Mouse (Mus musculus): Measurements from ENCODE around the gene Dtymk. TPM values are rescaled to one million over a fixed set of nuclear protein-coding genes. Genes with fewer than 3 reads are reported as not detected.
"Not testable (repeated sequence)": the region's sequence is repeated elsewhere in the genome, so short reads cannot be mapped to it uniquely, and the experiment has no call there.

Gene Dtymk
- 304 and 331 TPM in 2 replicates for total RNA-seq (2012; rRNA removed)

DNA sequence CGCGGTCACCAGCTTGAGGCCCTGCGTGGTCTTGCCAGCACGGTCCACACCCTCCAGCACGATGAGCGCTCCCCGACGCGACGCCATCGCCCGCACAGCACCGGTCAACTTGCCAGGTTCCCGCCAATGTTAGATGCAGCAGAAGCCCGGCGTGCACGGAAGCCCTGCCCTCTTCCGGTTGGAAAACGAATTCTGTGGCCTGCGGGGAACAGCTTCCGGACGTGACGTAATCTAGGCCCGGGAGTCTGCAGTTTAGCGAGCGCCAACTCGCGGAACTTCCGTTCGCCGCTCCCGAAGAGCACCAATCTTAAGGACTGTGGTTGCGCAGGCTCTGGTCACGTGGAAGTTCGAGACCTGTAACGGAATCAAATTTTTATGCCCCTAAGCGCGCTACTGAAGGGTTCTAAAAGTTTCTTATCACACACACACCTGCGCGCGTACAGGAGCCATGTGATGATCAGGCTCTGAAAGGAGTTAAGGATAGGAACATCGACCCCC is at the start of gene Dtymk:
Gene Dtymk (minus strand): TSS at position 194 of the 498 bp plus-strand sequence.
- in situ Hi-C loops (cut with MboI; ENCODE audit: low sequenced_read_pairs in 2 of 2, unreplicated experiment in 2 of 2), result no loop called here
- DNase-seq (ENCODE audit: low read depth, low spot score), result peak; percentile 87
- Histone ChIP-seq H3K36me3 (ENCODE audit: control insufficient read depth, insufficient read depth, low read length, poor library complexity, severe bottlenecking) (peaks cover 28% of the 10 kb centered on the region), H3K27ac (ENCODE audit: insufficient read depth, low read depth, low read length, poor library complexity, severe bottlenecking) (peak within 1 kb of the TSS; percentile 91), H3K9me3 (ENCODE audit: control insufficient read depth, insufficient read depth, low read depth, low read length) (no peaks in the 10 kb centered on the region), H3K9ac (ENCODE audit: insufficient read depth, low read depth, low read length, poor library complexity, severe bottlenecking) (peak within 1 kb of the TSS; percentile 98), H3K4me1 (ENCODE audit: control insufficient read depth in 2 of 2, insufficient read depth in 2 of 2, low read length in 2 of 2, poor library complexity in 1 of 2) (peaks cover 3 to 6% of the 10 kb centered on the region in 2 experiments; a peak in 2 of 4 replicates), H3K4me3 (ENCODE audit: insufficient read depth in 1 of 2, low read depth in 1 of 2, low read length in 2 of 2, poor library complexity in 1 of 2, severe bottlenecking in 1 of 2) (peak within 1 kb of the TSS; percentile 80 to 99)
- no peak for TF ChIP-seq ZNF384 (IDR thresholded peaks at IDR 0.05; ENCODE audit: low read depth, low read length)
- TF ChIP-seq HCFC1 (IDR thresholded peaks at IDR 0.05; ENCODE audit: borderline replicate concordance, insufficient read depth, low read length), result peak; percentile 61; the same call in 1 of the 2 replicates

DNA sequence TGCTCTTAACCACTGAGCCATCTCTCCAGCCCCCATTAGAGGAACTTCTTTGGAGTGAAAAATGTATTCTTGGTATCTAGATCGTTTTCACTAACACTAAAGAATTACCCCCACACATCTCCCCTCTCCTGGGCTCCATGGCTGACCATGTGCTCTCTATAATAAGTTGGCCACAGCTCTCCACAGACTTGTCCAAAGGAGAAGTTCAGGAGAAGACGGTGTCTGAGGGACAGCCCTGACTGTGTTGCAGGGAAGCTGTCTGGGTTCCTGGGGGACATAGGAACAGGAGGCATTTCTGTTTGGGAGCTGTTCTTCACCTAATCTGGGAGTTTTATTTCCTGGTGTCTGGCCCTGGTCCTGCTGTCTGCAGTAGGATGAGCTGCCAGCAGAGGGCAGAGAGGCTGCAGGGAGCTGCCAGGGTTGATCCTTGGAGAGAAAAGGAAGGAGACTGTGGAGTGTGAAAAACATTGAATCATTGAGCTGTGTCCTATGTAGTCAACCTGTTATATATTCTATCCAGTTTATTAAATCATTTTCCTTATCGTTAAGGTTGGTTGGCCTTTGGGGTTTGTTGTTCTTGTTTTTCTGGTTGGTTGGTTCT is 44.1 kb upstream of the Dtymk start:
- H3K27ac ChIP-seq (ENCODE audit: insufficient read depth, low read depth, low read length, poor library complexity, severe bottlenecking); in situ Hi-C loops (cut with MboI; ENCODE audit: low sequenced_read_pairs in 2 of 2, unreplicated experiment in 2 of 2); H3K9me3 ChIP-seq (ENCODE audit: control insufficient read depth, insufficient read depth, low read depth, low read length); DNase-seq (ENCODE audit: low read depth, low spot score); H3K9ac ChIP-seq (ENCODE audit: insufficient read depth, low read depth, low read length, poor library complexity, severe bottlenecking); H3K36me3 ChIP-seq (ENCODE audit: control insufficient read depth, insufficient read depth, low read length, poor library complexity, severe bottlenecking); H3K4me1 ChIP-seq (ENCODE audit: control insufficient read depth in 2 of 2, insufficient read depth in 2 of 2, low read length in 2 of 2, poor library complexity in 1 of 2); H3K4me3 ChIP-seq (ENCODE audit: insufficient read depth in 1 of 2, low read depth in 1 of 2, low read length in 2 of 2, poor library complexity in 1 of 2, severe bottlenecking in 1 of 2): not testable (repeated sequence)

DNA sequence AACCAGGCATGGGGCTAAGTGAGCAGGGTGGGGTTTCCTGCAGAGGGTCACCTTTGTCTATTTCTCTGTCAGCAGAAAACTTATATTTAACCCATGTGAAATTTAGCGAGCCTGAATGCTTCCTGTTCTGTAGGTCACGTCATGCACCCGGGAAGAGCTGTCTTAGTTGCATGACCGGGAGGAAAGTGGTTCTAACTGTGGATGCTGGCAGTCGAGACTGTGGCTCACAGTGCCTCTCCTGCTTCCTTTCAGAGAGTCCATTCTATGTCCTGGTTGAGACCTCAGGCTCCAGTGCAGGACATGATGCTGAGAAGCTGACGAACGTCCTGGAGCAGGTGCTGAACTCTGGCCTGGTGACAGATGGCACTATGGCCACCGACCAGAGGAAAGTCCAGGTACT is 36.8 kb upstream of the Dtymk start:
- H3K27ac ChIP-seq (ENCODE audit: insufficient read depth, low read depth, low read length, poor library complexity, severe bottlenecking); H3K9ac ChIP-seq (ENCODE audit: insufficient read depth, low read depth, low read length, poor library complexity, severe bottlenecking); H3K4me3 ChIP-seq (ENCODE audit: insufficient read depth in 1 of 2, low read depth in 1 of 2, low read length in 2 of 2, poor library complexity in 1 of 2, severe bottlenecking in 1 of 2); H3K4me1 ChIP-seq (ENCODE audit: control insufficient read depth in 2 of 2, insufficient read depth in 2 of 2, low read length in 2 of 2, poor library complexity in 1 of 2); DNase-seq (ENCODE audit: low read depth, low spot score); H3K9me3 ChIP-seq (ENCODE audit: control insufficient read depth, insufficient read depth, low read depth, low read length); in situ Hi-C loops (cut with MboI; ENCODE audit: low sequenced_read_pairs in 2 of 2, unreplicated experiment in 2 of 2); H3K36me3 ChIP-seq (ENCODE audit: control insufficient read depth, insufficient read depth, low read length, poor library complexity, severe bottlenecking): not testable (repeated sequence)

DNA sequence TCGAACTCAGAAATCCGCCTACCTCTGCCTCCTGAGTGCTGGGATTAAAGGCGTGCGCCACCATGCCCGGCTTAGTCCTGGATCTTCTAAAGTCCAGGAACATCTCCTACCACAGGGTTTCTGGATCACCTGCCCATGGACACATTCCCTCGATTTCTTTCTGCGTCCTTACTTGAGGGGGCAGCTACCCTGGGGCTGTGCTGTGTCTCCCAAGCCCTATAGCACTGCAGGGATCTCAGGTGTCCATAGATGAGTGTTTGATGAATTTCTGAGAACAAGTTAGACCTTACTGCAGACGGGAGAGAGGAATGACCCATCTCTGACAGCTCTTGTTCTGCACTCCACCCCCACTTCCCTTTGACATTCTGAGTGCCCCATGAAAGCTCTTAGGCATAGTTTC is 35.6 kb upstream of the Dtymk start:
- TF ChIP-seq CHD2 (IDR thresholded peaks at IDR 0.05; ENCODE audit: low read depth, low read length), result no peak
- TF ChIP-seq MAFK (IDR thresholded peaks at IDR 0.05; ENCODE audit: insufficient read depth, low read depth, low read length), result no peak
- no peak for TF ChIP-seq ZNF384 (IDR thresholded peaks at IDR 0.05; ENCODE audit: low read depth, low read length)
- TF ChIP-seq HCFC1 (IDR thresholded peaks at IDR 0.05; ENCODE audit: borderline replicate concordance, insufficient read depth, low read length), result no peak
- TF ChIP-seq ZC3H11A (IDR thresholded peaks at IDR 0.05; ENCODE audit: borderline replicate concordance, low read depth, low read length), result no peak

DNA sequence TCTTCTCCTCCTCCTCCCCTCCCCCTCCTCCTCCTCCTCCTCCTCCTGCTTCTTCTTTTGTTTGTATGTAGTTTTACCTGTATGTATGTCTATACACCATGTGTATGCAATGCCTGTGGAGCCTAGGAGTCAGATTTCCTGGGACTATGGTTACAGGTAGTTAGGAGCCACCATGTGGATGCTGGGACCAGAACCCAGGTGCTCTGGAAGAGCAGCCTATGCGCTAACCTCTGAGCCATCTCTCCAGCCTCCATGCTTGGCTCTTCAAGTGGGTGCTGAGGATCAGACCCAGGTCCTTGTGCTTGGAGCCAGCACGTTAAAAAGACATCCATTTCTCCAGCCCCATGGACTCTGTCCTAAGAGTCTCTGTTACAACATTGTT is 34.8 kb upstream of the Dtymk start:
- Histone ChIP-seq H3K9ac (ENCODE audit: insufficient read depth, low read depth, low read length, poor library complexity, severe bottlenecking) (no peak overlapping the region), H3K9me3 (ENCODE audit: control insufficient read depth, insufficient read depth, low read depth, low read length) (no peaks in the 10 kb centered on the region), H3K27ac (ENCODE audit: insufficient read depth, low read depth, low read length, poor library complexity, severe bottlenecking) (no peak overlapping the region), H3K4me3 (ENCODE audit: insufficient read depth in 1 of 2, low read depth in 1 of 2, low read length in 2 of 2, poor library complexity in 1 of 2, severe bottlenecking in 1 of 2) (no peak overlapping the region), H3K36me3 (ENCODE audit: control insufficient read depth, insufficient read depth, low read length, poor library complexity, severe bottlenecking) (peaks cover 4% of the 10 kb centered on the region; the same call in 1 of the 2 replicates), H3K4me1 (ENCODE audit: control insufficient read depth in 2 of 2, insufficient read depth in 2 of 2, low read length in 2 of 2, poor library complexity in 1 of 2) (peaks cover 0 to 2% of the 10 kb centered on the region in 2 experiments; a peak in 1 of 4 replicates)
- DNase-seq (ENCODE audit: low read depth, low spot score), result no peak
- in situ Hi-C loops (cut with MboI; ENCODE audit: low sequenced_read_pairs in 2 of 2, unreplicated experiment in 2 of 2), result no loop called here
- TF ChIP-seq ZC3H11A (IDR thresholded peaks at IDR 0.05; ENCODE audit: borderline replicate concordance, low read depth, low read length) (no peak), MAFK (IDR thresholded peaks at IDR 0.05; ENCODE audit: insufficient read depth, low read depth, low read length) (no peak), CHD2 (IDR thresholded peaks at IDR 0.05; ENCODE audit: low read depth, low read length) (no peak), ZNF384 (IDR thresholded peaks at IDR 0.05; ENCODE audit: low read depth, low read length) (no peak), HCFC1 (IDR thresholded peaks at IDR 0.05; ENCODE audit: borderline replicate concordance, insufficient read depth, low read length) (no peak)

More for the DNA sequence above, 35.6 kb upstream of the Dtymk start:
- DNase-seq (ENCODE audit: low read depth, low spot score), result no peak
- peaks cover 0 to 2% of the 10 kb centered on the region in 2 experiments; a peak in 1 of 4 replicates for H3K4me1 ChIP-seq (ENCODE audit: control insufficient read depth in 2 of 2, insufficient read depth in 2 of 2, low read length in 2 of 2, poor library complexity in 1 of 2)
- H3K36me3 ChIP-seq (ENCODE audit: control insufficient read depth, insufficient read depth, low read length, poor library complexity, severe bottlenecking), result peaks cover 4% of the 10 kb centered on the region; the same call in 1 of the 2 replicates
- H3K4me3 ChIP-seq (ENCODE audit: insufficient read depth in 1 of 2, low read depth in 1 of 2, low read length in 2 of 2, poor library complexity in 1 of 2, severe bottlenecking in 1 of 2), result no peak overlapping the region
- no peak overlapping the region for H3K9ac ChIP-seq (ENCODE audit: insufficient read depth, low read depth, low read length, poor library complexity, severe bottlenecking)
- in situ Hi-C loops (cut with MboI; ENCODE audit: low sequenced_read_pairs in 2 of 2, unreplicated experiment in 2 of 2), result no loop called here
- H3K9me3 ChIP-seq (ENCODE audit: control insufficient read depth, insufficient read depth, low read depth, low read length), result no peaks in the 10 kb centered on the region
- no peak overlapping the region for H3K27ac ChIP-seq (ENCODE audit: insufficient read depth, low read depth, low read length, poor library complexity, severe bottlenecking)
